Mouse (Mus musculus): ENCODE results near the gene Dab1.

GRCm38 (mm10) chr4:104275260-104275659 is 656.1 kb downstream of the Dab1 start:
- TF ChIP-seq MEF2A (IDR thresholded peaks at IDR 0.05; ENCODE audit: extremely low read depth, insufficient replicate concordance, low read depth, low read length, poor library complexity, severe bottlenecking) (no peak), CHD1 (IDR thresholded peaks at IDR 0.05; ENCODE audit: low read depth, low read length) (no peak)

All from MEL (cell line).